Mouse (Mus musculus): ENCODE results near the gene Padi4. TPM values are rescaled to one million over a fixed set of nuclear protein-coding genes. Genes with fewer than 3 reads are reported as not detected.

The Padi4 gene
- 5.7 to 16.3 TPM (median 13.0 TPM) in 3 replicates for total RNA-seq (2017)

GRCm38 (mm10) chr4:140774025-140774800, at the start of gene Padi4:
TSS of gene Padi4 (minus strand) at chr4:140774236.
- no peak for ATAC-seq (replicated peaks; ENCODE audit: insufficient number of reproducible peaks, low FRiP score, low TSS enrichment, poor library complexity, severe bottlenecking)

GRCm38 (mm10) chr4:140821988-140822387, 48.0 kb upstream of the Padi4 start:
- 0 out of 2 replicates have a peak, but pooled peaks have one; percentile 24 for ATAC-seq (replicated peaks; ENCODE audit: insufficient number of reproducible peaks, low FRiP score, low TSS enrichment, poor library complexity, severe bottlenecking)

- no peak for ATAC-seq (replicated peaks; ENCODE audit: insufficient number of reproducible peaks, low FRiP score, low TSS enrichment, poor library complexity, severe bottlenecking)
Measured at GRCm38 (mm10) chr4:140817413-140817812, 43.4 kb upstream of the Padi4 start.

GRCm38 (mm10) chr4:140815996-140816917, 42.2 kb upstream of the Padi4 start:
- no peak for ATAC-seq (replicated peaks; ENCODE audit: insufficient number of reproducible peaks, low FRiP score, low TSS enrichment, poor library complexity, severe bottlenecking)

GRCm38 (mm10) chr4:140815496-140815895, 41.5 kb upstream of the Padi4 start:
- ATAC-seq (replicated peaks; ENCODE audit: insufficient number of reproducible peaks, low FRiP score, low TSS enrichment, poor library complexity, severe bottlenecking) = no peak

- ATAC-seq (replicated peaks; ENCODE audit: insufficient number of reproducible peaks, low FRiP score, low TSS enrichment, poor library complexity, severe bottlenecking) = peak; percentile 61; the same call in 1 of the 2 replicates
Measured at GRCm38 (mm10) chr4:140814241-140815225, 40.5 kb upstream of the Padi4 start.

- ATAC-seq (replicated peaks; ENCODE audit: insufficient number of reproducible peaks, low FRiP score, low TSS enrichment, poor library complexity, severe bottlenecking) = no peak
Measured at GRCm38 (mm10) chr4:140813358-140814185, 39.5 kb upstream of the Padi4 start.

- no peak for ATAC-seq (replicated peaks; ENCODE audit: insufficient number of reproducible peaks, low FRiP score, low TSS enrichment, poor library complexity, severe bottlenecking)
Measured at GRCm38 (mm10) chr4:140812609-140813008, 38.6 kb upstream of the Padi4 start.

- no peak for ATAC-seq (replicated peaks; ENCODE audit: insufficient number of reproducible peaks, low FRiP score, low TSS enrichment, poor library complexity, severe bottlenecking)
Measured at GRCm38 (mm10) chr4:140812191-140812590, 38.2 kb upstream of the Padi4 start.

- ATAC-seq (replicated peaks; ENCODE audit: insufficient number of reproducible peaks, low FRiP score, low TSS enrichment, poor library complexity, severe bottlenecking) = no peak
Measured at GRCm38 (mm10) chr4:140810458-140811260, 36.6 kb upstream of the Padi4 start, which contains the start of gene Padi3. TSS of gene Padi3 (minus strand) at chr4:140810648.

GRCm38 (mm10) chr4:140809118-140809517, 35.1 kb upstream of the Padi4 start:
- ATAC-seq (replicated peaks; ENCODE audit: insufficient number of reproducible peaks, low FRiP score, low TSS enrichment, poor library complexity, severe bottlenecking) = no peak

- ATAC-seq (replicated peaks; ENCODE audit: insufficient number of reproducible peaks, low FRiP score, low TSS enrichment, poor library complexity, severe bottlenecking) = no peak
Measured at GRCm38 (mm10) chr4:140804601-140805000, 30.6 kb upstream of the Padi4 start.

GRCm38 (mm10) chr4:140801364-140801763, 27.3 kb upstream of the Padi4 start:
- no peak for ATAC-seq (replicated peaks; ENCODE audit: insufficient number of reproducible peaks, low FRiP score, low TSS enrichment, poor library complexity, severe bottlenecking)

GRCm38 (mm10) chr4:140796786-140797185, 22.8 kb upstream of the Padi4 start:
- no peak for ATAC-seq (replicated peaks; ENCODE audit: insufficient number of reproducible peaks, low FRiP score, low TSS enrichment, poor library complexity, severe bottlenecking)

GRCm38 (mm10) chr4:140794678-140795077, 20.6 kb upstream of the Padi4 start:
- no peak for ATAC-seq (replicated peaks; ENCODE audit: insufficient number of reproducible peaks, low FRiP score, low TSS enrichment, poor library complexity, severe bottlenecking)

- 0 out of 2 replicates have a peak, but pooled peaks have one; percentile 7 for ATAC-seq (replicated peaks; ENCODE audit: insufficient number of reproducible peaks, low FRiP score, low TSS enrichment, poor library complexity, severe bottlenecking)
Measured at GRCm38 (mm10) chr4:140793795-140794194, 19.8 kb upstream of the Padi4 start.

GRCm38 (mm10) chr4:140792584-140792983, 18.5 kb upstream of the Padi4 start:
- ATAC-seq (replicated peaks; ENCODE audit: insufficient number of reproducible peaks, low FRiP score, low TSS enrichment, poor library complexity, severe bottlenecking) = no peak
